Mouse (Mus musculus): ENCODE measurements around the gene Mpig6b. TPM values are rescaled to one million over a fixed set of nuclear protein-coding genes. Genes with fewer than 3 reads are reported as not detected.

The Mpig6b gene
- polyA plus RNA-seq, 1 experiment: not detected

GRCm38 (mm10) chr17:35063466-35063865 is 2.5 kb downstream of the Mpig6b start:
- TF ChIP-seq POLR2A (IDR thresholded peaks at IDR 0.05; ENCODE audit: borderline replicate concordance, low read depth, low read length) (no peak), CTCF (IDR thresholded peaks at IDR 0.05; ENCODE audit: low read depth, low read length) (no peak)
- H3K4me3 ChIP-seq (ENCODE audit: insufficient read depth, low read length): no peak overlapping the region
- H3K27ac ChIP-seq (ENCODE audit: insufficient read depth, low read depth, low read length): no peak overlapping the region
- 0 out of 2 replicates have a peak, but pooled peaks cover 2% of the 10 kb centered on the region for H3K4me1 ChIP-seq (ENCODE audit: control insufficient read depth, insufficient read depth, low read length)

- Histone ChIP-seq H3K27ac (ENCODE audit: insufficient read depth, low read depth, low read length) (no peak overlapping the region), H3K4me1 (ENCODE audit: control insufficient read depth, insufficient read depth, low read length) (0 out of 2 replicates have a peak, but pooled peaks cover 2% of the 10 kb centered on the region), H3K4me3 (ENCODE audit: insufficient read depth, low read length) (no peak overlapping the region)
- no peak for TF ChIP-seq POLR2A (IDR thresholded peaks at IDR 0.05; ENCODE audit: borderline replicate concordance, low read depth, low read length)
- TF ChIP-seq CTCF (IDR thresholded peaks at IDR 0.05; ENCODE audit: low read depth, low read length): no peak
Measured at GRCm38 (mm10) chr17:35061299-35061698, 4.7 kb downstream of the Mpig6b start.

- Histone ChIP-seq H3K27ac (ENCODE audit: insufficient read depth, low read depth, low read length) (no peak overlapping the region), H3K4me1 (ENCODE audit: control insufficient read depth, insufficient read depth, low read length) (0 out of 2 replicates have a peak, but pooled peaks cover 2% of the 10 kb centered on the region), H3K4me3 (ENCODE audit: insufficient read depth, low read length) (no peak overlapping the region)
- TF ChIP-seq POLR2A (IDR thresholded peaks at IDR 0.05; ENCODE audit: borderline replicate concordance, low read depth, low read length) (no peak), CTCF (IDR thresholded peaks at IDR 0.05; ENCODE audit: low read depth, low read length) (no peak)
Measured at GRCm38 (mm10) chr17:35060737-35061297, 5.2 kb downstream of the Mpig6b start.

- no peak overlapping the region for H3K4me3 ChIP-seq (ENCODE audit: insufficient read depth, low read length)
Measured at GRCm38 (mm10) chr17:35060071-35060470, 5.9 kb downstream of the Mpig6b start.

GRCm38 (mm10) chr17:35058911-35059892 is 6.8 kb downstream of the Mpig6b start, which contains the start of gene Ddah2:
Ddah2 (plus strand) TSS chr17:35059035.
- TF ChIP-seq POLR2A (IDR thresholded peaks at IDR 0.05; ENCODE audit: borderline replicate concordance, low read depth, low read length) (no peak), CTCF (IDR thresholded peaks at IDR 0.05; ENCODE audit: low read depth, low read length) (peak; percentile 65)
- no peak within 1 kb of the TSS for H3K27ac ChIP-seq (ENCODE audit: insufficient read depth, low read depth, low read length)
- H3K4me3 ChIP-seq (ENCODE audit: insufficient read depth, low read length): peak within 1 kb of the TSS; percentile 57
- peaks cover 1% of the 10 kb centered on the region; the same call in 1 of the 2 replicates for H3K4me1 ChIP-seq (ENCODE audit: control insufficient read depth, insufficient read depth, low read length)

More at GRCm38 (mm10) chr17:35060071-35060470, 5.9 kb downstream of the Mpig6b start:
- H3K27ac ChIP-seq (ENCODE audit: insufficient read depth, low read depth, low read length): no peak overlapping the region
- 0 out of 2 replicates have a peak, but pooled peaks cover 2% of the 10 kb centered on the region for H3K4me1 ChIP-seq (ENCODE audit: control insufficient read depth, insufficient read depth, low read length)
- TF ChIP-seq CTCF (IDR thresholded peaks at IDR 0.05; ENCODE audit: low read depth, low read length) (no peak), POLR2A (IDR thresholded peaks at IDR 0.05; ENCODE audit: borderline replicate concordance, low read depth, low read length) (no peak)

GRCm38 (mm10) chr17:35058316-35058715 is 7.7 kb downstream of the Mpig6b start:
- TF ChIP-seq POLR2A (IDR thresholded peaks at IDR 0.05; ENCODE audit: borderline replicate concordance, low read depth, low read length) (no peak), CTCF (IDR thresholded peaks at IDR 0.05; ENCODE audit: low read depth, low read length) (no peak)
- Histone ChIP-seq H3K4me3 (ENCODE audit: insufficient read depth, low read length) (no peak overlapping the region), H3K27ac (ENCODE audit: insufficient read depth, low read depth, low read length) (no peak overlapping the region), H3K4me1 (ENCODE audit: control insufficient read depth, insufficient read depth, low read length) (peaks cover 7% of the 10 kb centered on the region)

- TF ChIP-seq POLR2A (IDR thresholded peaks at IDR 0.05; ENCODE audit: borderline replicate concordance, low read depth, low read length): no peak
- no peak for TF ChIP-seq CTCF (IDR thresholded peaks at IDR 0.05; ENCODE audit: low read depth, low read length)
- Histone ChIP-seq H3K4me1 (ENCODE audit: control insufficient read depth, insufficient read depth, low read length) (peaks cover 17% of the 10 kb centered on the region), H3K27ac (ENCODE audit: insufficient read depth, low read depth, low read length) (no peak overlapping the region), H3K4me3 (ENCODE audit: insufficient read depth, low read length) (no peak overlapping the region)
Measured at GRCm38 (mm10) chr17:35057090-35057489, 8.9 kb downstream of the Mpig6b start.

- TF ChIP-seq CTCF (IDR thresholded peaks at IDR 0.05; ENCODE audit: low read depth, low read length): no peak
- TF ChIP-seq POLR2A (IDR thresholded peaks at IDR 0.05; ENCODE audit: borderline replicate concordance, low read depth, low read length): no peak
- H3K27ac ChIP-seq (ENCODE audit: insufficient read depth, low read depth, low read length): no peak overlapping the region
- H3K4me1 ChIP-seq (ENCODE audit: control insufficient read depth, insufficient read depth, low read length): peaks cover 18% of the 10 kb centered on the region
- H3K4me3 ChIP-seq (ENCODE audit: insufficient read depth, low read length): no peak overlapping the region
Measured at GRCm38 (mm10) chr17:35055691-35056495, 10.1 kb downstream of the Mpig6b start.

- Histone ChIP-seq H3K4me1 (ENCODE audit: control insufficient read depth, insufficient read depth, low read length) (peaks cover 31% of the 10 kb centered on the region), H3K27ac (ENCODE audit: insufficient read depth, low read depth, low read length) (peak overlapping the region; percentile 99), H3K4me3 (ENCODE audit: insufficient read depth, low read length) (peak overlapping the region; percentile 86)
- TF ChIP-seq POLR2A (IDR thresholded peaks at IDR 0.05; ENCODE audit: borderline replicate concordance, low read depth, low read length) (no peak), CTCF (IDR thresholded peaks at IDR 0.05; ENCODE audit: low read depth, low read length) (no peak)
Measured at GRCm38 (mm10) chr17:35052271-35052798, 13.6 kb downstream of the Mpig6b start.
